Mouse (Mus musculus): ENCODE results near the gene Zfp384.

DNA sequence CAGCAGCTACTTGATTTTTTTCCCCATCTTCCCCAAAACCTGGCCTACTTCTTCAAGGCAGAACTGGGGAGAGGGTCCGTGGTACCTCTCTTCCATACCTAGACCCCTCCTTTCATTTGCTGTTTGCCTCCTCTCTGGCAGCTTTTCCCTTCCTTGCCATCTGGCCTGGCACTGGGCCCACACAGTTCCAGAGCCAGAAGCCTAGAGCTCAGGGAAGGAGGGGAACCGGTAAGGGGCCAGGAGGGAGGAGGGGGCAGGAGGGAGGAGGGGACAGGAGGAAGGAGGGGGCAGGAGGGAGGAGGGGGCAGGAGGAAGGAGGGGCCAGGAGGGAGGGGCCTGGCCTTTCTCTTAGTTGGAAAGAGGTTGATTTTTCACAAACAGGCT is 62.9 kb downstream of the Zfp384 start:
- no peak for TF ChIP-seq POLR2A (IDR thresholded peaks at IDR 0.05; ENCODE audit: control insufficient read depth, low read depth, low read length)
- no peak for TF ChIP-seq CTCF (IDR thresholded peaks at IDR 0.05; ENCODE audit: control insufficient read depth, insufficient read depth, insufficient replicate concordance, low read depth, low read length)
